Mouse (Mus musculus): ENCODE measurements around the gene Atrnl1.

DNA sequence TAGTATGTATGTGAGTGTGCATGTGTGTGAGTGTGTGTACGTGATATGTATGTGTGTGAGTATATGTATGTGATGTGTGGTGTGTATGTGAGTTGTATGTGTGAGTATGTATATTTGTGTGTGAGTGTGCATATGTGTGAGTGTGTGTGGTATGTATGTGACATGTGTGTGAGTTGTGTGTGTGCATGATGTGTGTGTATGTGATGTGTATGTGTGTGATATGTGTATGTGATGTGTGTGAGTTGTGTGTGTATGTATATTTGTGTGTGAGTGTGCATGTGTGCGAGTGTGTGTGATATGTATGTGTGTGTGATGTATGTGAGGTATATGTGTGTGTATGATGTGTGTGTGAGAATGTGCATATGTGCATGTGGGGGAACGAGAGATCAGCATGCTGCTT, 326.0 kb downstream of the Atrnl1 start:
- TF ChIP-seq CTCF (IDR thresholded peaks at IDR 0.05; ENCODE audit: extremely low read depth, insufficient read depth, low read length), result no peak
- no peak for TF ChIP-seq POLR2A (IDR thresholded peaks at IDR 0.05; ENCODE audit: extremely low read depth, insufficient read depth, low read length)
